Mouse (Mus musculus) splenic B cell, adult 2 months (primary cell): Measurements from ENCODE around the gene Kbtbd6.

Source experiments
- DNase-seq: peaks from one replicate; pipeline ENCODE4 v3.0.0-alpha.2; 2011; ENCODE audit warnings: low read depth, low spot score
- H3K27me3 ChIP-seq: 2 replicates; pipeline ENCODE4 v1.6.1; 2012; ENCODE audit warnings: mild to moderate bottlenecking, low read length, moderate library complexity, mixed read lengths; ENCODE audit not compliant: control insufficient read depth, poor library complexity, insufficient read depth, severe bottlenecking
- H3K36me3 ChIP-seq: 2 replicates; pipeline ENCODE4 v1.6.1; 2012; ENCODE audit warnings: mild to moderate bottlenecking, low read length, moderate library complexity, mixed read lengths; ENCODE audit not compliant: control insufficient read depth, poor library complexity, insufficient read depth, severe bottlenecking

Kbtbd6 gene

GRCm38 (mm10) chr14:79460401-79460800, 8.8 kb downstream of the Kbtbd6 start:
- no peaks in the 10 kb centered on the region for H3K27me3 ChIP-seq
- no peak for DNase-seq
- H3K36me3 ChIP-seq = peaks cover 3% of the 10 kb centered on the region; the same call in 1 of the 2 replicates

- peak; percentile 27 for DNase-seq
- Histone ChIP-seq H3K36me3 (peaks cover 6% of the 10 kb centered on the region; the same call in 1 of the 2 replicates), H3K27me3 (no peaks in the 10 kb centered on the region)
Observed at GRCm38 (mm10) chr14:79460988-79461387, 9.4 kb downstream of the Kbtbd6 start.

- Histone ChIP-seq H3K27me3 (no peaks in the 10 kb centered on the region), H3K36me3 (peaks cover 16% of the 10 kb centered on the region; the same call in 1 of the 2 replicates)
- DNase-seq = peak; percentile 36
Observed at GRCm38 (mm10) chr14:79465623-79466022, 14.0 kb downstream of the Kbtbd6 start.

- peak; percentile 65 for DNase-seq
- Histone ChIP-seq H3K27me3 (no peaks in the 10 kb centered on the region), H3K36me3 (peaks cover 22% of the 10 kb centered on the region)
Observed at GRCm38 (mm10) chr14:79467621-79468020, 16.0 kb downstream of the Kbtbd6 start.

- Histone ChIP-seq H3K36me3 (peaks cover 16% of the 10 kb centered on the region), H3K27me3 (no peaks in the 10 kb centered on the region)
- DNase-seq = no peak
Observed at GRCm38 (mm10) chr14:79473384-79473783, 21.7 kb downstream of the Kbtbd6 start.

- Histone ChIP-seq H3K27me3 (no peaks in the 10 kb centered on the region), H3K36me3 (no peaks in the 10 kb centered on the region)
- peak; percentile 88 for DNase-seq
Observed at GRCm38 (mm10) chr14:79480624-79481338, 29.1 kb downstream of the Kbtbd6 start, which contains the start of gene Elf1. Gene Elf1 (plus strand): TSS chr14:79481194.

- no peaks in the 10 kb centered on the region for H3K36me3 ChIP-seq
- DNase-seq = peak; percentile 97
- H3K27me3 ChIP-seq = no peaks in the 10 kb centered on the region
Observed at GRCm38 (mm10) chr14:79481339-79482151, 29.9 kb downstream of the Kbtbd6 start, which contains the start of gene Wbp4. Gene Wbp4 (minus strand): TSS chr14:79481520.

GRCm38 (mm10) chr14:79482251-79482661, 30.6 kb downstream of the Kbtbd6 start:
- DNase-seq = no peak
- no peaks in the 10 kb centered on the region for H3K27me3 ChIP-seq
- H3K36me3 ChIP-seq = no peaks in the 10 kb centered on the region

GRCm38 (mm10) chr14:79482747-79483355, 31.2 kb downstream of the Kbtbd6 start:
- no peak for DNase-seq
- Histone ChIP-seq H3K36me3 (no peaks in the 10 kb centered on the region), H3K27me3 (no peaks in the 10 kb centered on the region)

GRCm38 (mm10) chr14:79483611-79484120, 32.0 kb downstream of the Kbtbd6 start:
- no peak for DNase-seq
- Histone ChIP-seq H3K36me3 (no peaks in the 10 kb centered on the region), H3K27me3 (no peaks in the 10 kb centered on the region)

GRCm38 (mm10) chr14:79486617-79486992, 35.0 kb downstream of the Kbtbd6 start:
- DNase-seq = no peak
- no peaks in the 10 kb centered on the region for H3K36me3 ChIP-seq
- H3K27me3 ChIP-seq = no peaks in the 10 kb centered on the region

GRCm38 (mm10) chr14:79486993-79487731, 35.5 kb downstream of the Kbtbd6 start:
- Histone ChIP-seq H3K27me3 (no peaks in the 10 kb centered on the region), H3K36me3 (no peaks in the 10 kb centered on the region)
- DNase-seq = peak; percentile 36

GRCm38 (mm10) chr14:79488531-79488930, 36.9 kb downstream of the Kbtbd6 start:
- Histone ChIP-seq H3K27me3 (no peaks in the 10 kb centered on the region), H3K36me3 (no peaks in the 10 kb centered on the region)
- no peak for DNase-seq

GRCm38 (mm10) chr14:79489150-79489549, 37.5 kb downstream of the Kbtbd6 start:
- DNase-seq = no peak
- H3K27me3 ChIP-seq = no peaks in the 10 kb centered on the region

More at GRCm38 (mm10) chr14:79489150-79489549, 37.5 kb downstream of the Kbtbd6 start:
- no peaks in the 10 kb centered on the region for H3K36me3 ChIP-seq
